Mouse (Mus musculus) left cerebral cortex, postnatal 36 days (tissue): ENCODE results near the gene Bysl. TPM values are rescaled to one million over a fixed set of nuclear protein-coding genes. Genes with fewer than 3 reads are reported as not detected.

Experiments used
- DNase-seq, 2 experiments: peaks; one replicate each; pipeline ENCODE4 v3.0.0; 2021 to 2022; ENCODE audit warnings: low spot score in 2 of 2, mixed read lengths in 1 of 2
- intact Hi-C: fragments of 180-260 bp; cut with DNase I; formaldehyde crosslinking; loops from one replicate; pipeline ENCODE4 v1.15.1; 2025
- total RNA-seq, 2 experiments: library from RNA; stranded (reverse); gene quantifications; 2 replicates each; pipeline ENCODE4 v1.2.3; 2021

The Bysl gene
- total RNA-seq, 2 experiments from 2014 or later: 17.5 to 18.1 TPM

GRCm38 (mm10) chr17:47562875-47563274 is 48.4 kb downstream of the Bysl start:
- intact Hi-C loops: no loop called here
- no peak for DNase-seq

GRCm38 (mm10) chr17:47559726-47560125 is 51.6 kb downstream of the Bysl start:
- intact Hi-C loops: no loop called here
- DNase-seq: no peak

GRCm38 (mm10) chr17:47557179-47557578 is 54.1 kb downstream of the Bysl start:
- intact Hi-C loops: no loop called here
- DNase-seq: no peak

- DNase-seq: no peak
- intact Hi-C loops: no loop called here
Observed at GRCm38 (mm10) chr17:47554621-47555020, 56.7 kb downstream of the Bysl start.

- intact Hi-C loops: no loop called here
- DNase-seq: no peak
Observed at GRCm38 (mm10) chr17:47552994-47553393, 58.3 kb downstream of the Bysl start.

GRCm38 (mm10) chr17:47551049-47551448 is 60.2 kb downstream of the Bysl start:
- DNase-seq: no peak
- intact Hi-C loops: no loop called here

Other genes with a start within 250 kb of the Bysl start
- 10 to 100 TPM; 28.0 to 32.6 TPM for gene Mrps10, start 242.6 kb downstream of the Bysl start, total RNA-seq
- 1 to 10 TPM in 1 of 2 experiments, under 1 TPM in 1; 0.94 to 1.9 TPM for gene Guca1b, start 226.1 kb downstream of the Bysl start, total RNA-seq
- under 1 TPM in 1 of 2 experiments, not detected in 1; 0.48 TPM for gene Guca1a, start 210.9 kb downstream of the Bysl start, total RNA-seq
- under 1 TPM; 0.30 to 0.43 TPM for gene AI661453, start 174.9 kb downstream of the Bysl start, total RNA-seq
- gene 1700001C19Rik, start 174.1 kb downstream of the Bysl start, total RNA-seq: not detected
- 10 to 100 TPM; 16.9 to 20.6 TPM for gene Taf8, start 109.2 kb downstream of the Bysl start, total RNA-seq
- gene Ccnd3, start 106.4 kb downstream of the Bysl start, total RNA-seq: 10 to 100 TPM; 30.1 to 34.9 TPM
- 10 to 100 TPM; 24.7 to 30.7 TPM for gene Med20, start 90 bp upstream of the Bysl start, total RNA-seq
- 1 to 10 TPM; 4.5 to 7.8 TPM for gene Gm20517, start 97 bp upstream of the Bysl start, total RNA-seq
- 10 to 100 TPM; 10.6 to 13.5 TPM for gene Usp49, start 19.2 kb upstream of the Bysl start, total RNA-seq
- gene Tomm6, start 76.9 kb upstream of the Bysl start, total RNA-seq: 100 to 1,000 TPM; 206 to 219 TPM
- 10 to 100 TPM; 29.8 to 31.6 TPM for gene Frs3, start 77.5 kb upstream of the Bysl start, total RNA-seq
- 1 to 10 TPM; 5.2 to 6.2 TPM for gene Gm21981, start 83.0 kb upstream of the Bysl start, total RNA-seq
- gene Prickle4, start 83.2 kb upstream of the Bysl start, total RNA-seq: 1 to 10 TPM; 3.0 to 3.5 TPM
- not detected for gene Pgc, start 115.3 kb upstream of the Bysl start, total RNA-seq
- gene Tfeb, start 125.5 kb upstream of the Bysl start, total RNA-seq: 10 to 100 TPM; 10.6 to 12.0 TPM
- gene Mdfi, start 223.2 kb upstream of the Bysl start, total RNA-seq: 1 to 10 TPM in 1 of 2 experiments, under 1 TPM in 1; 0.81 to 1.1 TPM